Mouse (Mus musculus) frontal cortex, postnatal 36 days (tissue): ENCODE data around the gene Siglec1.
"Not testable (repeated sequence)": the region's sequence is repeated elsewhere in the genome, so short reads cannot be mapped to it uniquely, and the experiment has no call there.

Source experiments
- DNase-seq, 2 experiments: peaks; one replicate each; pipeline ENCODE4 v3.0.0; 2022; ENCODE audit warnings: low spot score in 2 of 2

Gene Siglec1

DNA sequence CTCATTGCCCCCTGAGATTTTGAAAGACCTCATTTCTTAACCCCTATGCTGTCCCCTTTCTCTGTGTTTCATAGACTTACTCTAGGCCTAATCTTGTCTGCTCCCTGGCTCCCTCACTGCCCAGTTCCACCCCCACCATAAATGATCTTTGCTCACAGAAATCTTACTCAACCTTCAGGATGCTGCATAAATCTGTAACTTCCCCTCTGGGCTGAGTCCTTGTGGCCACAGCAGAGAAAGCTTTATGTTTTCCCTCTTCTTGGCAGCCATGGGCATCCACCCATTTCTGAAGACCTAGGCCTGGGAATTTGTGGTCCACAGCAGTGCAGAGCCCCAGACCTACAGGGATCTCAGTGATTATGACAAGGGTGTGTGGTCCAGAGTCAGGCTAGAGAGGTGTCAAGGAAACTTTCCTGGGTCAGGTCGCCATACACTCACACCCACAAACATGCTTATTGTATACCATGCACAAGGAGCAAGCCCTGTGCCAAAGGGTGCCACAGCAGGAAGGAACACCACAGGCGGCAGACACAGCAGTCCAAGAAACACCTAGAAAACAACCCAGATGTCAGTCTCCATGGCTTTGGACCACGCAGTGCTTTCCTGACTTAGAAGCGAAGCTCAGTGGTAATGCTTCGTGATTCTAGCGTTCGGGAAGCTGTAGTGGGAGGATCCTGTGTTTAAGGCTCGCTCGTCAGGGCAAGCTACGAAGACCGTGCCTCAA lies at the start of gene Siglec1:
Gene Siglec1, minus strand, starts transcription at position 99 of the 724 bp plus-strand sequence.
- DNase-seq: no peak

DNA sequence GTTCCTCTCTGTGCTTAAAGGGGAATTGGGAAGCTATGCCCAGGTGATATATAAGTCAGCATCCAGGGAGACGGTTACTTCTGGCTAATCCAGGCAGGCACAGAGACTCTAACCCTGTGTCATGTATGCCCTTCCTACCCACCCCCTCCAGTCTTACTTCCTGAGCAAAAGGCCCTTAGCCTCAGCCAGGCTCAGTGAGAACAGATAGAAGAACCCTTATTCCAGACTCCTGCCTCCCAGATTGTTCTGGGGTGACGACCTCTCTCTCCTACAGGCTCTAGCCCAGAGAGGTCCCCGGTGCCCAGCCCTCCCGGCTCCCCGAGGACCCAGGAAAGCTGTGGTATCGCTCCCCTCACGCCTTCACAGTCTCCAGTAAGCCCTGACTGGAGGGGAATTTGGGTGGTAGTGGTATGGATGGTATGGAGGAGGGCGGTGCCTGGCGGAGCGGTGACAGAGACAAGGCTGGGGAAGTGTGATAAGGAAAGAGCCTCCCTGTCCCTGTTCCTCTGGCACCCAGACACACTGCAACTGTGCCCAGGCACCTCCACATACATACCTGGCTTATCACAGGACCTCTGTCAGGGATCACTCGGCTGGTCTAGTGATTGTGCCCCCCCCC lies 49.1 kb upstream of the Siglec1 start:
- DNase-seq: no peak

DNA sequence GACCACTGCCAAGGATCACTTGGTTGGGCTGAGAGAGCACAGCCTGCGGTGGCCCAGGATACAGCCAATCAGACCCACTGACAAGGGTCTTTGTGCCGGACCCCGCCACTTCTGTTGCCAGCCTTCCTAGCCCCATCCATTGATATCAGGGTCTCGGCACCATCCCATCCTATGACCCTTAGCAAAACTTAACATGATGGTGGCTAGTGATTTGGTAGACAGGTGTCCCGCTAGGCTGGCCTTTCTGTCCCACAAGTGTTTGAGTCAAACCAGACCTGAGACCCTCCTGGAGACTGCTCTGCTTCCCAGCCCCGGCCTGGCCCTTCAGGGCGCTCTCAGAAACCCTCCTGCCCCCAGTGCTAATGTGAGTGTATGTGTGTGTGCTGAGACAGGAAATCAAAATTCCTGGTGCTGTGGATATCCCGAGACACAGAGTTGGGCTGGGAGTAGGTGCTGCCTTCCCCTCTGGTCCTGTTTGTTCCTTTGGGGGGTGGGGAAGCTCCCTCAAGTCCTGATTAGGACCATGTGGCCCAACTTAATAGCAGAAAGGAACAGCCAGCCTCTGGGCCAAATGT lies 48.3 kb upstream of the Siglec1 start:
- no peak for DNase-seq

DNA sequence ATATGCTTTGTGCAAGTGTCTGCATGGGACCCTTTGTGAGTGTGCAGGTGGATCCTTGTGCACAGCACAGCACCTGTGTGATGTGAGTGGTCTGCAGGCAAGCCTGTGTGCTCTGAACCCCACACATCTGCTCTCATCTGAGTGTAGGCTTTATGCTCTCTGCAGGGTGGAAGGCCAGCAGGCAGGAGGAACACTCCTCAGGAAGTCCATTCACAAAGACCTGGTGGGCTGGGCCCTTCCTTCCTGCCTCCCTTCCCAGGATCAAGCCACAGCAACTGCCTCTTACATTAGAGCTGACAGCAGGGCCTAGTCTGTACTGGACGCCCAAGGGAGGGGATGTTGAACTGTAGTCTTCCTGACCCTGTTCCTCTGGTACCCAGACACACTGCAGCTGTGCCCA lies 47.8 kb upstream of the Siglec1 start:
- no peak for DNase-seq

DNA sequence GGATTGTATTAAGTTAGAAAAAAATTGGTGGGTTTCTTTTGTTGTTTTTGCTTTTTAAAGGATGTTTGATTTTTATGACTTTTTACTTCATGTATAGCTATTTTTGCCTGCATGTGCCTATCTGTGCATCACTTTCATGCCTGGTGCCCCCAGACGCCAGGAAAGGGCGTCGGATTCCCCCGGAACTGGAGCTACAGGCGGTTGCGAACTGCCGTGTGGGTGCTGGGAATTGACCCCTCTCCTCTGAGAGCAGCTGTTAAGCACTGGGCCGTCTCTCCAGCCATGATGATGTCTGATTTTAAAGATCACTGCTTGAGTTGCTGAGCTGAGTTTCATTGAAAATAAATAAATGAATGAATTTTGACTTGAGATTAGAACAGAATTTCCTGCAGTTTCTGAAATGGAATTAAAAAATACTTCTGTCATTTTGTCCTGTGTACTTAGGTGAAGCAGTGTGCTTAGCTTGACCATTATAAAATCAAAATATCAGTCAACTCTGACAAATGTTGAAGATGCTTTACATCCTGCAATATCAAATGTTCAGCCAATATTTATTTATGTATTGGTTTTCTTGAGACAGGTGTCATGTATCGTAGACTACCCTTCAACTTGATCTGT lies 46.5 kb upstream of the Siglec1 start, which contains the start of gene Gm11037:
Gene Gm11037, plus strand, starts transcription at position 568 of the 618 bp plus-strand sequence.
- no peak for DNase-seq

DNA sequence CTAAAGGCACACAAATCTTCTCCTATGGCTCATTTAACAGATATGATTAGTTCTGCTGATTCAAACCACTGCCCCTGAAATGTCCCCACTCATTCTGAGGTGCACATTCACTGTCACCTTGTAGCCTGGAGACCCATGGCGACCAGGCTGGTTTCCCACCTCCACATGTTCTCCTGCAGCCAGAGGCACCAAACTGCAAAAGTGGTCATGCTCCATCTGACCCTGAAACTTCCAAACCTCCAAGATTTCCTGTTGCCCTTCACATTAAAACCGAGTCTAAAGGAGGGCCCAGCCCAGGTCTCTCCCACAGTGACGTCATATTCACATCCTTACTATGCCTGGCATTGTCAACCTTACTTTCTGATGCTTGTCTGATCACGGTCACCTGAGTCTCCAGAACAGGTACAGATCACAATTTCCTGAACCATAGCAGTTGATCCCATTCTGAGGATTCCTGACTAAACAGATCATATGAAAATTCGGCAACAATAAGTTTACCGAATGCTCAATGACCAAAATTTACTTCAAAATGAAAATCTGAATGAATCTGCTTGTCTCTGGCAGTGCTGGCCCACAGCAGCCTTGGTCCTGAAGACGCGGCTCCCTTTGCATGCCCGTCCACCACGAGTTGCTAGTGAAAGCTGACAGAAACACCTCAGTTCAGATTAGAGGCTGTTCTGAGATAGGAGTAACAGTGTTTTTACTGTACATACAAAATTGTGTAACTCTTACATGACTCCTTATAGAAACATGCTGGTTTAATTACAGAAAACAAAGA lies 45.7 kb upstream of the Siglec1 start:
- no peak for DNase-seq

DNA sequence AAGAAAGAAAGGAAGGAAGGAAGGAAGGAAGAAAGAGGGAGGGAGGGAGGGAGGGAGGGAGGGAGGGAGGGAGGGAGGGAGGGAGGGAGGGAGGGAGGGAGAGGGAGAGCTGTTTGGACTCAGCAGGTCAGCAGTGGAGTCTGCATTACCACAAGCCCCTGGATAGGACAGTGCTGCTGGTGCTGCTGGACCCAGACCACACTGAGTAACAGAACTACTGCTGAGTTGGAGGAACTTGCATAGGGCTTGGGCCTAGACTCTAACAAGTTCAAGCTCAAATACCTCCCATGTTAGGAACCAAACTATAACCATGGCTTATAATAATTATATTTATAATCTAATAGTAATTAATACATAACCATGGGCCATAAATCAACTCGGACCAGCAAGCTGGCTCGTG lies 44.3 kb upstream of the Siglec1 start:
- no peak for DNase-seq

DNA sequence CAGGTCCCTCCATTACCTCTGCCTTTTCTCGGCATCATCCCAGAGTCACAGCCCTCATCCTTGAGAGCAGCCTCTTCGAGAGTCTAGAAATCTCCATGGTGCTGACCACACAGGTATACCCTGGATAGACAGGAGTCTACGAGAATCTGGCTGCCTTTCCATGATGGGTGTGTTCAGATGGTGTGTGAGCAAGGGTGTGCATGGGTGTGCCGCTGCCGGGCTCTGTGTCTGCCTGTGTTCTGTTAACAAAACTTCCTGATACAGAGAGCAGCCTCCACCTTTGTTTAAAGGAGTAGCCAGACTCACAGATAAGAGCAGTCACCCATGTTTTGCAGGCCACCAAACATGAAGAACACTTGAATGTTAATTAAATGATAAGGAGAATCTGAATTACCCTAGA lies 43.3 kb upstream of the Siglec1 start:
- DNase-seq: no peak

DNA sequence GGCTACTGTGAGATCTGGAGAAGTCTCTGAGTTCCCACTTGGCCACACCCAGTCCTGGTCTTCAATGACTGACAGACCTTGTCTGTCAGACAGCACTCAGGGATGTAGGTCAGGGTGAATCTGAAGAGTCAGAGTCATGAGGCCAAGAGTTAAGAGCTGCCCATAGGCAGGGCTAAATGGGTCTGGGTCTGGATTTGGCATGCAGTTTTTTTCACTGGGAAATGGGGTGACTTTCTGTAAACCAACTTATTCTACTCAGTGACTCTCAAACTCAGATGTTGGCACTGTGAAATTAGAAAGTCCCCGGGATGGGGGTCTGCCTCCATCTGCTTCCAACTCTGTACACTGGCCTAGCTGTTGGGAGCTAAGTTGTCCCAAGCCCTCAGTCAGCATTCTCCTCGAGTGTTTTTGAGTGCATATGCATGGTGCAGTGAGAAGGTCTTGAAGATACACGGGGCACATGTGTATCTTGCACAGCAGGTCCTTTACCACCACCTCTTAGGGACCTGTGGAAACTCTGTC lies 42.1 kb upstream of the Siglec1 start:
- DNase-seq: no peak

DNA sequence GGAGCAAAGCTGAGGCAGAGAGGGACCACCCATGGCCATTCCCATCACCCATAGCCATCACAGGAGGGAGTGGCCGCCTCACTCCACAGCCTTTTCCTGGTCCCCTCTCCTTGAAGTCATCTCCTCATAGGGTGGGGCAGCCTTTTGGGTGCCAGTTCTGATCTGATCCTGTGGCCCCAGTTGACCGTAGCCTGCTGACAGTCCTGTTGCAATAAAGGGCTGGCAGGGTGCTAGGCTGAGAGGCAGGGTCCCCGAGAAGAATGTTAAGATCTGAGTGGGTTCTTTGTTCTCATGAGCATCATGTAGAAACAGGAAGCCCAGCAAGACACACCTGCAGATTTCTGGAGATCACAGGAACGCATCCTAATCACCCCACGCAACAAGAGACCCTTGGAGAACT lies 41.6 kb upstream of the Siglec1 start:
- no peak for DNase-seq

DNA sequence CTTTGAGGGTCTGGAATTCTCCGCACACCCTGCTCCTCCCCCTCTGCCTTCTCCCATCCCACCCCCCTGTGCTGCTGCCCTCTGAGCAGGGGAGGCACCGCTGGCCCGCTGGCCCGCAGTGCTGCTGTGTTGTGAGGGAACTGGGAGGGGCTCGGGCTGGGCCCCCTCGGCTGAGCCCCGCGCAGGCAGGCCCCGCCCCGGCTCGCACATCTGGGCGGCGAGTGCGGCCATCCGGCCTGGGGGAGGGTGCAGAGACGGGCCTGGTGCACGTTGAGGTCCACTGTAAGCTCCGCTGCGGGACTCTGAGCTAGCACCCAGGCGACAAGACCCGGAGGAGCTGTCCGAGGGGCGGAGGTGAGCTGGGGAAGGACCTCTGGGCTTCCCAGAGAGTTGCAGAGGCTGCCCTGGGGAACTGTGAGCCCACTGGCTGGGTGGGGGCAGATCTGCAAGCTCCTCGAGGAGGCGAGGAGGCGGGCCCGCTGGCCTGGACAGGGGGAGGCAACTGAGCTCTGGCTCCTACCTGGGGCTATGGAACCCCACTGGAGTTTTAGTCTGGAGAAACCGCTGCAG lies 40.7 kb upstream of the Siglec1 start, which contains the start of gene Hspa12b:
Gene Hspa12b, plus strand, starts transcription at position 120 of the 570 bp plus-strand sequence.
- DNase-seq: no peak

DNA sequence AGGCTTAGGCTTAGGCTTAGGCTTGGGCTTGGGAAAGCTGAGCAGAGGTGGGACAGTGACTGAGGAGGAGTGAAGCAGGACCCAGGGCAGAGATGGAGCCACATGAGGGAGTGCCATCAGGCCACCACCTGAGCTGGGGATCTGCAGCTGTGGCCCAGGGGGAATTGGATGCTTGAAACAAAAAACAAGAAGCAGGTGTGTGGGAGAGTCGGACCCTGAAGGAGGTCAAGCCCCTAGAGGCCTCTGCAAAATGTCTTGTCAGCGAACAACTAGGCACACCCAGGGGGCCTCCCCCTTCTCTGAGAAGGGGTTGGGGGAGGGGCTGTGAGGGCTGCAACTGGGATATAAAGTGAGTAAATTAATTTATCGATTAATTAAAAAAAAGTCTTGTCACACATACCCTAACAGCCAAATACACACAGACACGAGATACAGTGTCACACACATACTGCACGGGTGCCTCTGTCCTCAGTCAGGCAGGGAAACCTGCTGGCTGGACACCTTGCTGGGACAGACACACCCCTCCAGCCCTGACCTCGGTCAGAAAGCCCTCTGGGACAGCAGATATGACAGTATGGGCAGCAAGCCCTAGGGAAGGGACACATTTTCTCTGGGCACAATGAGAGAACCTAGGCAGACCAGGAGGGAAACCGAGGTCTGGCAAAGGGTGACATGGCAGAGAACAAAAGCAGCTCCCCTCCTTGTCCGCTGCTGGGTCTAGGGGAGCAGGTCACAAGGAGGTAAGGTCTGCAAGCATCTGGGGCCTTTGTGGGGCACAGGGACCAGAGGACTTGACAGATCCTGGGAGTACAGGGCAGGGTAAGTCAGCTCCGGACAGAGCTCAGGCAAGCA lies 39.6 kb upstream of the Siglec1 start:
- DNase-seq: no peak

DNA sequence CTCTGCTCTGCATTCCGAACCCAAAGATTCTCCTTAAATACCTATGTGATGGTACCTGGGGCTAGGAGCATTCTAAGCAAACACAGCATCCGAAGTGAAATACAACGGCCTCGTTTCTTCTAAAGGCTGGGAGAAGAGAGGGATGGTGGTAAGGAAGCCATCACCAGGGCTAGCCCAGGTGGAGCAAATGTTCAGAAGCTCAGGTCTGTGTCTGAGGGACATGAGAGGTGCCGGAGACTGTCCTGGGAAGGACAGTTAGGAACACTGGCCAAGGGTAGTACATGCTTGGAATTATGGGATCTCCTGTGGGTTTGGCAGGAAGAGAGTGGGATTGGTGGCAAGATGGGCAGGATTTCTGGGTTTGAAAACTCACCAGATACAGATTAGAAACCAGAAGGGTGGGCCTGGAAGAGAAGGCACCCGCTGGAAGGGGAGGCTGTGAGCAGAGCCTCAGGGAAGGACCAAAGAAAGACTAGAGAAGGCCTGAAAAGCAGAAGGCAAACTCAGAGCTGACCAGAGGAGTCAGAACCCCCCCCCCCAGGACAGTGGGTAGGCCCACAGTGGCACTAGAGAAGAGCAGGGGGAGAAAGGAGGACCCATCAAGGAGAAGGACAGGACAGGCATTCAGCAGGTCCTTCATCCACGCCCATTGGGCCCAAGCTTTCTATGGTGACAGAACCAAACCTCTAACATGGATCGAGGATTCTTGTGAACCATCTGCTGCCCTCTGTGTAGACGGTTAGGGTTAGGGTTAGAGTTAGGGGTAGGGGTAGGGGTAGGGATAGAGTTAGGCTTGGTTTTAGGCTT lies 38.8 kb upstream of the Siglec1 start:
- no peak for DNase-seq

DNA sequence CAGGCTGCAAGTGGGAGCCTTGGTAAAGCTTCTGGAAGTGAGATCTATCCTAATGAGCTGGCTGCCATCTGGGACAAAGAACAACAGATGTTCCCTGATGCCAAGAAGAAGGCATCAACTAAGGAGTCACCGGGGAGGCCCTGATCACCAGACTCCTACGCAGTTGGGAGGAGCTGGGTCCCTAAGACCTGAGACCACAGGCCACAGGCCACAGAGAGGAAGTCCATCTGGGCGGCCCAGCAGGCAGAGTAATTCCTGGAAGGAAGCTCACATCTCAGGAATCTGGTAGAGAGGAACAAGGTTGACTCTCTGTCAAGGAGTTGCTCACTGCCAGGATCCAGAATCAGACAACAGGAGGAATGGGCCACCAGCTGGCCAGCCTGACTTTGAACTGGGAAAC lies 37.6 kb upstream of the Siglec1 start:
- no peak for DNase-seq

DNA sequence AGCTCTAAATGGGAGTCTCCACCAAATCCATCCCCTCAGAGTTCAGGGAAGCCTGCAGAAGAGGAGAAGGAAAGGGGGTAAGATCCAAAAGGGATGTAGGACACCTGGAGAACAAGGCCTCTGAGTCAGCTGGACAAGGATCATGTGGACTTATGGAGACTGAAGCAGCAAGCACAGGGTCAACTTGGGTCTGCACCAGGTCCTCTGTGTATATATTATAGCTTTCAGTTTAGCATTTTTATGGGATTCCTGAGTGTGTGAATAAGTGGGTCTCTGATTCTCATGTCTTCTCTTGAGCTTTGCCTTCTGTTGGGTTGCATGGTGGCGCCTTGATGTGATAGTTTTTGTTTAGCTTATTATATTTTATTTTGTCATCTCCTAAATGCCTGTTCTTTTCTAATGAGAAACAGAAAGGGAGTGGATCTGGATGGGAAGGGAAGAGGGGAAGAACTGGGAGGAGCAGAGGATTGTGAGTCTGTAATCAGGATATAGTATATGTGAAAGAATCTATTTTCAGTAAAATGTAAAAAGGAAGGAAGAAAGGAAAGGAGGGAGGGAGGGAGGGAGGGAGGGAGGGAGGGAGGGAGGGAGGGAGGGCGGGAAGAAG lies 32.5 kb upstream of the Siglec1 start:
- DNase-seq: no peak

DNA sequence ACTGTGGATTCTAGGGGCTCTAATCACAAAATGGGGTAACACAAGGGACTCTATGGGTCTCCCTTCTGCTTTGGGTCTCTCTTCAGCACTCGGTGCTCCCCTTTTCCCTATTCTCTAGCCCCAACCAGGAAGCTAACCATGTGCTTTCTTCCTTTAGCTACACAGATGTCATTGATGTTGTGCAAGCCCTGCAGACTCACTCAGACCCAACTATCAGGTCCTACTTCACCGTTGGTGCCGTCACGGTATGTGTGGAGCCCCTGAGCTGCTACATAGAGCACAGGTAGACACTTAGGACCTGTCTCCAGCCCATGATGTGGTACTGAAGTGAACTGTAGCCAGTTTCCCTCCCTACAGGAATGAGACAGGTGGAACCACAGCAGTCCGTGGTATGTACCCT lies 19.4 kb upstream of the Siglec1 start:
- no peak for DNase-seq

DNA sequence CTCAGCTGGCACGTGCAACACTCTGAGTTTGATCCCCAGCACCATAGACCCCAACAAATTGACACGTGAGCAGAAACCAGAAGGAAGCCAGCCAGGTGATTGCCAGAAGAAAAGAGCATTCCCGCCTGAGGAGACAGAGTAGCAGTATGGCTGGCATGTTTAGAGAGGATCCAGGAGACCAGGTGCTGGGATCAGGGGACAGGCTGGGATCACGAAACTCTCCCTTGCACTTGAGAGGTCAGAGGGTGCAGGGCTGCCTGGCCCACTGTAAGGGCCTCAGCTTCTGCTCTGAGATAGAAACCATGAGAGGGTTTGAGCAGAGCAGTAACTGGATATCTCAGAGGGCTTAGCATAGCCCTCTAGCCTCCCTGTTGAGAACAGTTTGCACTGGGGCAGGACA lies 18.5 kb upstream of the Siglec1 start:
- not testable (repeated sequence) for DNase-seq

DNA sequence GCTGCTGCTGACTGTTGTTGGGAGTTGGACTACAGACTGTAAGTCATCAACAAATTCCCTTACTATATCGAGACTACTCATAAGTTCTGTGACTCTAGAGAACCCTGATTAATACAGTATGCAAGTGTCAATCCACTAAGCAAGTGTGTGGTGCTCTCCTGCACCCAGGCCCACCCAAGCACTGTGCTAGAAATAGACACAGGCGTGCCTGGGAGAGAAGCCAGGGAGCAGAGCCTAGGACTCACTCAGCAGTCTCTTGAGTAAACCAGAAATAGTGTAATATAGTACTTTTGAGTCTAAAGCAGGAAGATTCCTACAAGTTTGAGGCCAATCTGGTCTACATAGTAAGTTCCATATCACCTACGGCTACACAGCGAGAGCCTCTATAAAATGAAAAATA lies 17.5 kb upstream of the Siglec1 start:
- no peak for DNase-seq

DNA sequence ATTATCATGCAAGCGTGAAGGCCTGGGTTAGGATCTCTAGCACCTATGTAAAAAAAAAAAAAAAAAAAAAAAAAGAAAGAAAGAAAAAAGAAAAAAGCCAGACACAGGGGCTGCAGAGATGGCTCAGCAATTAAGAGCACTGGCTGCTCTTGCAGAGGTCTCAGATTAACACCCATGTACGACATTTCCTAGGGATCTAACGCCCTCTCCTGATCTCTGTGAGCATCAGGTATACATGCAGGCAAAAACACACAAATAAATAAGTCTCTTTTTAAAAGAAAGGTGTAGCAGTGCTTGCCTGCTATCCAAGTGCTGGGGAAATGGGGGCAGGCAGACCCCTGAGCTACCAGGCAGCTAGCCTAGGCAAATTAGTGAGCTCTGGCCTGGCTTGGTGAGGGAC lies 15.0 kb upstream of the Siglec1 start:
- no peak for DNase-seq
